Mouse (Mus musculus) embryonic facial prominence, embryonic 11.5 days (tissue): ENCODE results near the gene Eno2. TPM values are rescaled to one million over a fixed set of nuclear protein-coding genes. Genes with fewer than 3 reads are reported as not detected.
"Not testable (repeated sequence)": the region's sequence is repeated elsewhere in the genome, so short reads cannot be mapped to it uniquely, and the experiment has no call there.

Experiments used
- ATAC-seq: fragments of 200-750 bp; cut with Nextera tagmentation; replicated peaks from 2 replicates; pipeline ENCODE4 v1.8.0; 2017; ENCODE audit warnings: low read depth; ENCODE audit not compliant: insufficient number of reproducible peaks, low FRiP score, low TSS enrichment
- DNase-seq: peaks from one replicate; pipeline ENCODE4 v3.0.0-alpha.2; 2015; ENCODE audit warnings: low spot score
- H3K27ac ChIP-seq: fragments of 300-500 bp; sonication (generic); replicated peaks from 2 replicates; pipeline ENCODE4 v1.5.1; 2014; ENCODE audit warnings: mild to moderate bottlenecking, low read depth, low read length, control low read depth
- H3K27me3 ChIP-seq: fragments of 300-500 bp; sonication (generic); 2 replicates; pipeline ENCODE4 v1.6.1; 2014; ENCODE audit warnings: mild to moderate bottlenecking, low read length, moderate library complexity, mixed read lengths; ENCODE audit not compliant: control insufficient read depth, insufficient read depth
- H3K36me3 ChIP-seq: fragments of 300-500 bp; sonication (generic); replicated peaks from 2 replicates; pipeline ENCODE4 v1.6.1; 2014; ENCODE audit warnings: low read depth, mild to moderate bottlenecking, low read length, moderate library complexity, mixed read lengths; ENCODE audit not compliant: control insufficient read depth, insufficient read depth
- H3K4me1 ChIP-seq: fragments of 300-500 bp; sonication (generic); 2 replicates; pipeline ENCODE4 v1.6.1; 2014; ENCODE audit warnings: low read length, mixed read lengths; ENCODE audit not compliant: control insufficient read depth, insufficient read depth
- H3K4me2 ChIP-seq: fragments of 300-500 bp; sonication (generic); 2 replicates; pipeline ENCODE4 v1.6.1; 2014; ENCODE audit warnings: low read depth, mild to moderate bottlenecking, control low read depth, low read length, moderate library complexity
- H3K4me3 ChIP-seq: fragments of 300-500 bp; sonication (generic); 2 replicates; pipeline ENCODE4 v1.5.1; 2014; ENCODE audit warnings: low read depth, low read length, control low read depth
- H3K9ac ChIP-seq: fragments of 300-500 bp; sonication (generic); replicated peaks from 2 replicates; pipeline ENCODE4 v1.6.1; 2014; ENCODE audit warnings: mild to moderate bottlenecking, control low read depth, low read length
- H3K9me3 ChIP-seq: fragments of 300-500 bp; sonication (generic); replicated peaks from 2 replicates; pipeline ENCODE4 v1.6.1; 2016; ENCODE audit warnings: mild to moderate bottlenecking, low read length, inconsistent platforms, mixed read lengths; ENCODE audit not compliant: control insufficient read depth
- WGBS: fragments of 180-500 bp; shearing (Covaris S2); extraction: QIAGEN DNeasy Blood & Tissue Kit; methylation state at CpG from one replicate; pipeline ENCODE4 v1.1.7; 2014; 5-methylcytosine and 5-hydroxymethylcytosine counted together
- polyA plus RNA-seq: library from polyadenylated mRNA; unstranded; fragments of >200 nt; fragmentation: Nextera tagmentation; extraction: Ambion mirVana; gene quantifications from 2 replicates; pipeline ENCODE4 v1.2.1, GENCODE M21; 2014

Gene Eno2
- polyA plus RNA-seq, 1 experiment from 2014 or later: 4.3 TPM

GRCm38 (mm10) chr6:124813496-124813895, 44.0 kb upstream of the Eno2 start:
- Histone ChIP-seq H3K9ac (peak overlapping the region; percentile 61), H3K9me3 (no peaks in the 10 kb centered on the region), H3K27me3 (no peaks in the 10 kb centered on the region), H3K4me3 (peak overlapping the region; percentile 53), H3K36me3 (peaks cover 11% of the 10 kb centered on the region), H3K4me2 (peak overlapping the region; percentile 59), H3K27ac (peak overlapping the region; percentile 63), H3K4me1 (no peaks in the 10 kb centered on the region)
- ATAC-seq (peak; percentile 51), DNase-seq (peak; percentile 87)
- WGBS: 0% methylated on average over 18 of the region's 18 CpGs

- Histone ChIP-seq H3K9me3 (no peaks in the 10 kb centered on the region), H3K4me1 (no peaks in the 10 kb centered on the region), H3K27me3 (no peaks in the 10 kb centered on the region), H3K27ac (peak overlapping the region; percentile 63; the same call in 1 of the 2 replicates), H3K36me3 (peaks cover 4% of the 10 kb centered on the region), H3K4me3 (peak overlapping the region; percentile 53), H3K9ac (peak overlapping the region; percentile 61), H3K4me2 (peak overlapping the region; percentile 59)
- no peak for ATAC-seq
- WGBS: 26% methylated on average over 9 of the region's 9 CpGs
- peak; percentile 11 for DNase-seq
Measured at GRCm38 (mm10) chr6:124812848-124813247, 43.4 kb upstream of the Eno2 start.

- Histone ChIP-seq H3K36me3 (peaks cover 3% of the 10 kb centered on the region), H3K9ac (peak overlapping the region; percentile 61; the same call in 1 of the 2 replicates), H3K4me3 (peak overlapping the region; percentile 53; the same call in 1 of the 2 replicates), H3K9me3 (no peaks in the 10 kb centered on the region), H3K4me1 (no peaks in the 10 kb centered on the region), H3K27me3 (no peaks in the 10 kb centered on the region), H3K27ac (no peak overlapping the region), H3K4me2 (peak overlapping the region; percentile 59)
- 82% methylated on average over 24 of the region's 24 CpGs for WGBS
- DNase-seq: no peak
- no peak for ATAC-seq
Measured at GRCm38 (mm10) chr6:124811701-124812560, 42.5 kb upstream of the Eno2 start.

- Histone ChIP-seq H3K27me3 (no peaks in the 10 kb centered on the region), H3K36me3 (peaks cover 3% of the 10 kb centered on the region), H3K4me2 (no peak overlapping the region), H3K9ac (no peak overlapping the region), H3K27ac (no peak overlapping the region), H3K9me3 (no peaks in the 10 kb centered on the region), H3K4me1 (no peaks in the 10 kb centered on the region), H3K4me3 (no peak overlapping the region)
- no peak for ATAC-seq
- 85% methylated on average over 4 of the region's 4 CpGs for WGBS
- DNase-seq: no peak
Measured at GRCm38 (mm10) chr6:124811403-124811665, 41.9 kb upstream of the Eno2 start.

- H3K4me2 ChIP-seq, H3K36me3 ChIP-seq, H3K9me3 ChIP-seq, H3K27ac ChIP-seq, DNase-seq, H3K4me1 ChIP-seq, H3K27me3 ChIP-seq, H3K9ac ChIP-seq, ATAC-seq, H3K4me3 ChIP-seq: not testable (repeated sequence)
- 88% methylated on average over 11 of the region's 11 CpGs for WGBS
Measured at GRCm38 (mm10) chr6:124810566-124811402, 41.3 kb upstream of the Eno2 start.

- Histone ChIP-seq H3K9ac (peak overlapping the region; percentile 67), H3K27me3 (no peaks in the 10 kb centered on the region), H3K4me3 (peak overlapping the region; percentile 52), H3K4me1 (no peaks in the 10 kb centered on the region; the same call in 1 of the 2 replicates), H3K9me3 (no peaks in the 10 kb centered on the region), H3K36me3 (peaks cover 3% of the 10 kb centered on the region), H3K4me2 (peak overlapping the region; percentile 93), H3K27ac (no peak overlapping the region; the same call in 1 of the 2 replicates)
- WGBS: 44% methylated on average over 14 of the region's 14 CpGs
- no peak for ATAC-seq
- no peak for DNase-seq
Measured at GRCm38 (mm10) chr6:124809775-124810538, 40.5 kb upstream of the Eno2 start.

GRCm38 (mm10) chr6:124809052-124809774, 39.7 kb upstream of the Eno2 start:
- Histone ChIP-seq H3K9me3 (no peaks in the 10 kb centered on the region), H3K27me3 (no peaks in the 10 kb centered on the region), H3K4me1 (no peaks in the 10 kb centered on the region; the same call in 1 of the 2 replicates), H3K9ac (peak overlapping the region; percentile 67), H3K36me3 (peaks cover 3% of the 10 kb centered on the region), H3K4me3 (peak overlapping the region; percentile 52), H3K27ac (peak overlapping the region; percentile 90), H3K4me2 (peak overlapping the region; percentile 93)
- peak; percentile 88 for DNase-seq
- WGBS: under 1% methylated on average over 35 of the region's 35 CpGs
- peak; percentile 4 for ATAC-seq
